Mouse (Mus musculus) CH12.LX (cell line): ENCODE results near the gene Actr5. TPM values are rescaled to one million over a fixed set of nuclear protein-coding genes. Genes with fewer than 3 reads are reported as not detected.

Experiments used
- DNase-seq: peaks from one replicate; pipeline ENCODE4 v3.0.0-alpha.2; 2013; ENCODE audit errors: extremely low read depth
- H3K27ac ChIP-seq: 2 replicates; pipeline ENCODE4 v1.5.1; 2012; ENCODE audit warnings: low read depth, mild to moderate bottlenecking, control low read depth, moderate library complexity; ENCODE audit not compliant: insufficient read depth
- H3K27me3 ChIP-seq: replicated peaks from 2 replicates; pipeline ENCODE3; 2012; ENCODE audit warnings: inconsistent platforms
- H3K36me3 ChIP-seq, 2 experiments: replicated peaks in 1 of 2; 2 replicates each; pipeline versions ENCODE3 to v1.6.1; 2012; ENCODE audit warnings: inconsistent platforms in 1 of 2, low read length in 1 of 2, mild to moderate bottlenecking in 1 of 2, mixed read lengths in 1 of 2, moderate library complexity in 1 of 2; ENCODE audit not compliant: control insufficient read depth in 1 of 2, insufficient read depth in 1 of 2
- H3K4me1 ChIP-seq, 2 experiments: 2 replicates each; pipeline ENCODE4 v1.6.1; 2012; ENCODE audit warnings: inconsistent platforms in 1 of 2, moderate library complexity in 1 of 2; ENCODE audit not compliant: insufficient read depth in 2 of 2, control insufficient read depth in 1 of 2
- H3K4me2 ChIP-seq: 2 replicates; pipeline ENCODE4 v1.6.1; 2012; ENCODE audit warnings: low read depth, mild to moderate bottlenecking, control low read depth; ENCODE audit not compliant: poor library complexity, insufficient read depth, severe bottlenecking
- H3K4me3 ChIP-seq, 3 experiments: fragments of 150-350 bp in 1 of 3; sonication (generic) in 1 of 3; replicated peaks in 1 of 3; 2 replicates each; pipeline versions ENCODE3 to v1.5.1; 2011 to 2012; ENCODE audit warnings: low read depth in 2 of 3, low read length in 2 of 3, mild to moderate bottlenecking in 2 of 3, moderate library complexity in 2 of 3, control low read depth in 1 of 3, improper control_type of control experiment in 1 of 3, inconsistent platforms in 1 of 3, mixed read lengths in 1 of 3; ENCODE audit not compliant: poor library complexity in 1 of 3
- H3K79me2 ChIP-seq: replicated peaks from 2 replicates; pipeline ENCODE4 v1.6.1; 2012; ENCODE audit warnings: mild to moderate bottlenecking, moderate library complexity; ENCODE audit not compliant: control insufficient read depth, poor library complexity, insufficient read depth, severe bottlenecking; ENCODE audit errors: extremely low read depth
- H3K9ac ChIP-seq: 2 replicates; pipeline ENCODE4 v1.6.1; 2012; ENCODE audit warnings: low read depth, mild to moderate bottlenecking, control low read depth, moderate library complexity; ENCODE audit not compliant: insufficient read depth
- H3K9me3 ChIP-seq: replicated peaks from 2 replicates; pipeline ENCODE3; 2012; ENCODE audit warnings: low read length, inconsistent platforms, mixed read lengths
- BHLHE40 ChIP-seq: IDR thresholded peaks from 2 replicates; pipeline ENCODE4 v1.6.1; 2011; ENCODE audit warnings: mild to moderate bottlenecking, low read depth, low read length, improper control_type of control experiment
- E2F4 ChIP-seq: IDR thresholded peaks from 2 replicates; pipeline ENCODE4 v1.6.1; 2011; ENCODE audit warnings: low read depth, low read length, improper control_type of control experiment; ENCODE audit not compliant: insufficient replicate concordance
- ELF1 ChIP-seq: IDR thresholded peaks from 2 replicates; pipeline ENCODE4 v1.6.1; 2014; ENCODE audit warnings: low read depth, mild to moderate bottlenecking, inconsistent platforms, low read length, improper control_type of control experiment
- EP300 ChIP-seq: IDR thresholded peaks from 2 replicates; pipeline ENCODE4 v1.6.1; 2011; ENCODE audit warnings: low read length, improper control_type of control experiment
- ETS1 ChIP-seq: conservative IDR thresholded peaks from 2 replicates; pipeline ENCODE4 v1.6.1; 2012; ENCODE audit warnings: low read depth, mild to moderate bottlenecking, inconsistent platforms, low read length, improper control_type of control experiment, moderate library complexity
- GABPA ChIP-seq: IDR thresholded peaks from 2 replicates; pipeline ENCODE4 v1.6.1; 2012; ENCODE audit warnings: low read depth, low read length, improper control_type of control experiment, inconsistent platforms; ENCODE audit not compliant: insufficient replicate concordance
- HCFC1 ChIP-seq: IDR thresholded peaks from 2 replicates; pipeline ENCODE4 v1.6.1; 2012; ENCODE audit warnings: low read depth, mild to moderate bottlenecking, inconsistent platforms, low read length, improper control_type of control experiment
- IRF4 ChIP-seq: IDR thresholded peaks from 2 replicates; pipeline ENCODE4 v1.6.1; 2014; ENCODE audit warnings: low read depth, mild to moderate bottlenecking, inconsistent platforms, low read length, improper control_type of control experiment
- KAT2A ChIP-seq: IDR thresholded peaks from 2 replicates; pipeline ENCODE4 v1.6.1; 2012; ENCODE audit warnings: low read length, improper control_type of control experiment, inconsistent platforms; ENCODE audit not compliant: insufficient replicate concordance
- MAZ ChIP-seq: IDR thresholded peaks from 2 replicates; pipeline ENCODE4 v1.6.1; 2012; ENCODE audit warnings: low read depth, mild to moderate bottlenecking, inconsistent platforms, low read length, improper control_type of control experiment, moderate library complexity
- MEF2A ChIP-seq: IDR thresholded peaks from 2 replicates; pipeline ENCODE4 v1.6.1; 2014; ENCODE audit warnings: low read depth, mild to moderate bottlenecking, inconsistent platforms, low read length, improper control_type of control experiment, borderline replicate concordance
- MXI1 ChIP-seq: IDR thresholded peaks from 2 replicates; pipeline ENCODE4 v1.6.1; 2011; ENCODE audit warnings: mild to moderate bottlenecking, low read depth, low read length, improper control_type of control experiment
- NELFE ChIP-seq: IDR thresholded peaks from 2 replicates; pipeline ENCODE4 v1.6.1; 2011; ENCODE audit warnings: low read depth, low read length, improper control_type of control experiment
- NRF1 ChIP-seq: IDR thresholded peaks from 2 replicates; pipeline ENCODE4 v1.6.1; 2014; ENCODE audit warnings: low read depth, mild to moderate bottlenecking, inconsistent platforms, low read length, improper control_type of control experiment, moderate library complexity
- PAX5 ChIP-seq: IDR thresholded peaks from 2 replicates; pipeline ENCODE4 v1.6.1; 2012; ENCODE audit warnings: low read length, inconsistent platforms, mixed read lengths
- POLR2A ChIP-seq: IDR thresholded peaks from 2 replicates; pipeline ENCODE4 v1.6.1; 2011; ENCODE audit warnings: low read depth, mild to moderate bottlenecking, improper control_type of control experiment, low read length
- POLR2AphosphoS2 ChIP-seq: IDR thresholded peaks from 2 replicates; pipeline ENCODE4 v1.6.1; 2011; ENCODE audit warnings: low read depth, low read length, improper control_type of control experiment
- RAD21 ChIP-seq: IDR thresholded peaks from 2 replicates; pipeline ENCODE4 v1.6.1; 2011; ENCODE audit warnings: low read depth, mild to moderate bottlenecking, low read length, improper control_type of control experiment, moderate library complexity
- RCOR1 ChIP-seq: conservative IDR thresholded peaks from 2 replicates; pipeline ENCODE4 v1.6.1; 2012; ENCODE audit warnings: low read depth, mild to moderate bottlenecking, inconsistent platforms, low read length, improper control_type of control experiment
- SIN3A ChIP-seq: IDR thresholded peaks from 2 replicates; pipeline ENCODE4 v1.6.1; 2012; ENCODE audit warnings: low read length, improper control_type of control experiment, inconsistent platforms
- SMC3 ChIP-seq: IDR thresholded peaks from 2 replicates; pipeline ENCODE4 v1.6.1; 2011; ENCODE audit warnings: low read depth, low read length, improper control_type of control experiment
- TBP ChIP-seq: conservative IDR thresholded peaks from 2 replicates; pipeline ENCODE4 v1.6.1; 2011; ENCODE audit warnings: low read depth, low read length, improper control_type of control experiment
- TCF12 ChIP-seq: IDR thresholded peaks from 2 replicates; pipeline ENCODE4 v1.6.1; 2014; ENCODE audit warnings: low read depth, mild to moderate bottlenecking, inconsistent platforms, low read length, improper control_type of control experiment
- UBTF ChIP-seq: IDR thresholded peaks from 2 replicates; pipeline ENCODE4 v1.6.1; 2012; ENCODE audit warnings: low read depth, mild to moderate bottlenecking, inconsistent platforms, low read length, improper control_type of control experiment, moderate library complexity
- USF1 ChIP-seq: IDR thresholded peaks from 2 replicates; pipeline ENCODE4 v1.6.1; 2014; ENCODE audit warnings: low read depth, mild to moderate bottlenecking, inconsistent platforms, low read length, improper control_type of control experiment
- USF2 ChIP-seq: conservative IDR thresholded peaks from 2 replicates; pipeline ENCODE4 v1.6.1; 2011; ENCODE audit warnings: low read depth, low read length, improper control_type of control experiment
- ZC3H11A ChIP-seq: IDR thresholded peaks from 2 replicates; pipeline ENCODE4 v1.6.1; 2012; ENCODE audit warnings: low read depth, mild to moderate bottlenecking, inconsistent platforms, low read length, improper control_type of control experiment
- ZKSCAN1 ChIP-seq: IDR thresholded peaks from 2 replicates; pipeline ENCODE4 v1.6.1; 2012; ENCODE audit warnings: low read depth, inconsistent platforms, low read length, improper control_type of control experiment, borderline replicate concordance
- ZMIZ1 ChIP-seq: IDR thresholded peaks from 2 replicates; pipeline ENCODE4 v1.6.1; 2012; ENCODE audit warnings: low read depth, mild to moderate bottlenecking, inconsistent platforms, low read length, improper control_type of control experiment
- dilution Hi-C: fragments of 300-500 bp; cut with MboI; formaldehyde crosslinking; loops from 2 replicates; pipeline ENCODE4 v1.14.3; 2020; ENCODE audit warnings: low sequenced_read_pairs; ENCODE audit not compliant: extremely low pct_unique_long_range_greater_than_20kb, extremely low pct_ligation_motif_present
- in situ Hi-C: fragments of 300-500 bp; cut with MboI; formaldehyde crosslinking; loops from 3 replicates; pipeline ENCODE4 v1.14.3; 2019; ENCODE audit warnings: low sequenced_read_pairs, low pct_ligation_motif_present, low pct_unique_long_range_greater_than_20kb, mixed read lengths
- polyA plus RNA-seq: library from polyadenylated mRNA; unstranded; fragments of >175 nt; gene quantifications from 2 replicates; pipeline ENCODE4 v1.2.1, GENCODE M21; 2012; ENCODE audit warnings: low read depth; ENCODE audit not compliant: insufficient read length
- total RNA-seq, 2 experiments: library from RNA; depleted of rRNA; stranded (reverse); fragments of 300-350 nt in 1 of 2; fragments of >200 nt in 1 of 2; gene quantifications; 2 replicates each; pipeline ENCODE4 v1.2.3; 2012 to 2014

The Actr5 gene
- total and polyA plus RNA-seq, 3 experiments = 13.9 to 20.3 (median 19.8) TPM

- Histone ChIP-seq H3K79me2 (no peaks in the 10 kb centered on the region), H3K4me3 (no peak overlapping the region), H3K9ac (no peak overlapping the region), H3K27me3 (peaks cover 89% of the 10 kb centered on the region), H3K4me1 (no peaks in the 10 kb centered on the region), H3K36me3 (no peaks in the 10 kb centered on the region), H3K4me2 (no peak overlapping the region), H3K9me3 (peaks cover 8% of the 10 kb centered on the region), H3K27ac (no peak overlapping the region)
- TF ChIP-seq ZKSCAN1 = no peak
- TF ChIP-seq RAD21 = no peak
- no peak for TF ChIP-seq POLR2AphosphoS2
- TF ChIP-seq TCF12 = no peak
- TF ChIP-seq RCOR1 = no peak
- no peak for TF ChIP-seq E2F4
- TF ChIP-seq MAZ = no peak
- TF ChIP-seq PAX5 = no peak
- no peak for TF ChIP-seq EP300
- TF ChIP-seq MXI1 = no peak
- no peak for TF ChIP-seq SIN3A
- no peak for TF ChIP-seq ETS1
- TF ChIP-seq ELF1 = no peak
- TF ChIP-seq BHLHE40 = no peak
- in situ Hi-C loops = no loop called here
- dilution Hi-C loops = no loop called here
- DNase-seq = no peak
Measured at GRCm38 (mm10) chr2:158584621-158585358, 39.9 kb upstream of the Actr5 start.

GRCm38 (mm10) chr2:158588524-158589271 is 36.0 kb upstream of the Actr5 start:
- H3K27me3 ChIP-seq = peaks cover 90% of the 10 kb centered on the region
- no peaks in the 10 kb centered on the region for H3K36me3 ChIP-seq
- H3K4me2 ChIP-seq = no peak overlapping the region
- no peak overlapping the region for H3K9ac ChIP-seq
- H3K27ac ChIP-seq = no peak overlapping the region
- H3K9me3 ChIP-seq = peaks cover 8% of the 10 kb centered on the region
- H3K4me3 ChIP-seq = no peak overlapping the region
- in situ Hi-C loops = no loop called here
- no peaks in the 10 kb centered on the region for H3K4me1 ChIP-seq
- dilution Hi-C loops = no loop called here
- TF ChIP-seq IRF4 = no peak
- TF ChIP-seq SMC3 = no peak
- TF ChIP-seq USF1 = no peak
- no peak for TF ChIP-seq USF2
- no peak for TF ChIP-seq GABPA
- TF ChIP-seq ZC3H11A = no peak
- TF ChIP-seq SIN3A = no peak
- no peak for TF ChIP-seq ZMIZ1
- no peak for TF ChIP-seq POLR2A
- TF ChIP-seq NELFE = no peak
- no peak for TF ChIP-seq MXI1
- TF ChIP-seq UBTF = no peak
- TF ChIP-seq MEF2A = no peak
- TF ChIP-seq NRF1 = no peak
- no peak for TF ChIP-seq ZKSCAN1
- TF ChIP-seq TBP = no peak
- TF ChIP-seq KAT2A = no peak
- TF ChIP-seq HCFC1 = no peak
- no peak for DNase-seq
- H3K79me2 ChIP-seq = no peaks in the 10 kb centered on the region
